Mouse (Mus musculus) CD8-positive naive resting alpha-beta T cell, adult 2 months (primary cell): ENCODE results near the gene B4gat1.
A peak's percentile ranks its signal among the peaks of the same experiment; 100 is the strongest.

Experiments
- DNase-seq, 2 experiments: peaks; one replicate each; pipeline ENCODE4 v3.0.0; 2022; ENCODE audit warnings: low read depth in 2 of 2, low spot score in 2 of 2

B4gat1 gene

DNA sequence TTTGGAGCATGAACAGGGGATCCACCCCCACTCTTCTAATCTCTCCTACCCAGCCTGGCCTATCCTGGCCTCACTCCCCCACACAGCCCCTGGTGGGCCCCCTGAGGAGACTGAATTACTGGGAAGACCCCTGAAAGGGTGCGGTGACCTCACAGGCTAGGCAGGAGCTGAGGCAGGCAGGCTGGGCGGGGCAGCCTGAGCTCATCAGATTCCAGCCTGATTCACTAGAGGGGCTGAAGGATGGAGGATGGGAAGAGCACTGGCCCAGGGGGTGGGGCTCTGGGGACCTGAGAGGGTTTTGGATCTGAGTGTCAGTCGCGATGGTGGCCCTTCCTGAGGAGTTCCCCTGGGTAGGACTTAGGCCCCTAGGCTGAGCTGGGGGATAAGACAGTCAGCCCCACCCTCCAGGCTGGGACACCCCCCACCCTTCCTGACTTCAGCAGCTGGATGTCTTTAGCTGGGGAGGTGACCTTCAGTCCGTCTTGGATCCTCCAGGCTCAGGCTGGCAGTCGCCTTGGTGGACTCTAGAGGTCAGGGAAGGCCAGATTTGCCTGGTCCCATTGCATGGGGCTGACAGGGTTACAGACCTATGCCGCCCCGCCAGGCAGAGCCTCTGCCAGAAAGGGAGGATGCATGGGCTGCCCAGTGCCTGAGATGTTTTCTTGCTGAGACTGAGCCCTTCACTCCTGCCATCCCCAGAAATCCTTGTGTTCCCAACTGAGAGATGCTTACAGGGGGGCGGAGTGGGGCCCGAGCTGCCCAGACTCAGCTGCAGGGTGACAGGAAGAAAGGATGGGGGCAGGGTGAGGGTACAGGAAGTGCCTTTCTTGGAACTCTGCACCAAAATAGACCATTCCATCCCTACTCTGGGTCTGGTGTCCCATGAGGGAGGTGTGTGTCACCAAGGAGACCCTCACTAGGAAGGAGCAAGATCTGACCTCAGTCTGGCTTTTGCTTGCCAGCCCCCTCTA lies 20.5 kb downstream of the B4gat1 start:
- no peak for DNase-seq

DNA sequence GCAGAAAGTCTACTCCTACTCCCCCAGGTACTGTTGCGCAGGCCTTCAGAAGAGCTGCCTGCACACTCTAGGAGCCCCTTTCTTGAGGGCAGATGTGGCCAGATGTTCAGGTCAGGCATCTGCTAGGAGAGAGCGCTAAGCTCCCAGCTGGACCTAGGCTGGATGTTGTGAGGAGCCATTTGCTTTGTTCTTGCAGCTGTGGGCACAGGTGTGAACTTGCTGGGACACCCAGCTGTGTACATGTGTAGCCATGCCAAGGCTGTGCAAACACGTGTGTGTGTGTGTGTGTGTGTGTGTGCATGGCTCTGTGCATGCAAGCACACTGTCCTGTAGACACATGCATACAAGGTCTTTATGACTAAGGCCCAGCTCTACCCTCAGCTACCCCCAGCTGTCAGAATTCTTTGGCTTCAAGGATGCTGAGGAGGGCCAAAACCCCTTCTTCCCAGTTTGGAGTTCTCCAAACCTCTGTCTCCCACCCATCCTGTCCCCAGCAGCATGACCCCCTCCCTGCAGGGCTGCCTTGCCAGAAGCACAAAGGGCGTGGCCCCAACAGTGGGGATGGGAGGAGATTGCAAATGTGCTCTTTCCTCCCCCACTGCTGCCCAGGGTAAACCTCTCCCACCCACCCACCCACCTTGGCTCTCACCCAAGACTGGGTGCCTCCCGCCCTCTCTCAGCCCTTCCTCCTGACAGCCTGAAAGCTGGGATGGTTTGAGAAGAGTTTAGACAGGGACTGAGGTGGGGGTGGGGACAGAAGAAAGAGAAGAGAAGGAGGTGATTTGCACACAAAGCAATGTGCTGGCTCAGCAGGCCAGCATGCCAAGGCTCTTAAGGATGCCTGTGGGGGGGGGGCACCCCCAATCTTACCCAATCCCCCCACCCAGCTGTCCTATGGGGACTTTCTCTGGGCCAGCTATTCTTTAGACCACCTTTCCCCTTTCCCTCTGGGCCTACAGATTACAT lies 22.0 kb downstream of the B4gat1 start:
- no peak for DNase-seq

DNA sequence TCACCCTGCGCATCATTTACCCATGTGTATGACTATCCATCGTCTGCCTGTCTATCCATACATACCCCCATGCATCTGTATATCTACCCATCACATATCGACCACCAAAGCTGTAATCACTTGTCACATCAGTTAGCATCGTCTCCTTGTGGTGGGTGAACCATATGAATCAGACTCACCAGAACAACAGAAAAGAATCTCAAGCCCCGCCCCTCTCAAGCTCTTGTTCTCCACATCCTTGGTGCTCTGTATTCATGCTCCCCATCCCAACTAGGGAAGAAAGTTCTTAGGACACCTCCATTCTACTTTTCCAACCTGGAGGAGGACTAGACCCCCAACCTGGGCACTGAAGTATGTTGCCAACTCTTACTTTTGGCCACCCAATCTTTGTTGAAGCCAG lies 23.4 kb downstream of the B4gat1 start:
- DNase-seq, result no peak

- no peak for DNase-seq
Measured at GRCm38 (mm10) chr19:5062446-5062845, 23.8 kb downstream of the B4gat1 start.

DNA sequence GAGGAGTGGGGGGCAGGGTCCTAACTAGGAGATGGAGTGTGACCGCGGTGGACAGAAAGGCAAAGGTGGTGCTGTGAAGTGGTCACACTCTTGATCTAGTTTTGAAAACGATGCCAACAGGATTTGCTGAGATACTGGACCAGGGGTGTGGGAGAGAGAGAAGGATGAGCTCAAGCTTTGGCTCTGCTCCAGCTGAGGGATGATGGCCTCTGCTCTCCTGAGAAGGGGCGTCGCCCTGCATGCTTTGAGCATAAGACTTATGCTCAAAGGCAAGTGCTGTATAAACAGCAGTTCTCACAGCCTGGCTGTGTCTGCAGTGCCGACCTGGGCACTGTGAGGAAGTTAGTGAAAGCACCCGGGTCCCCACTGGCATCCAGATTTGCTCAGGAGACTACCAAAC lies 26.5 kb downstream of the B4gat1 start:
- DNase-seq, result no peak

GRCm38 (mm10) chr19:5067040-5067799 lies 28.6 kb downstream of the B4gat1 start:
- DNase-seq, result no peak

DNA sequence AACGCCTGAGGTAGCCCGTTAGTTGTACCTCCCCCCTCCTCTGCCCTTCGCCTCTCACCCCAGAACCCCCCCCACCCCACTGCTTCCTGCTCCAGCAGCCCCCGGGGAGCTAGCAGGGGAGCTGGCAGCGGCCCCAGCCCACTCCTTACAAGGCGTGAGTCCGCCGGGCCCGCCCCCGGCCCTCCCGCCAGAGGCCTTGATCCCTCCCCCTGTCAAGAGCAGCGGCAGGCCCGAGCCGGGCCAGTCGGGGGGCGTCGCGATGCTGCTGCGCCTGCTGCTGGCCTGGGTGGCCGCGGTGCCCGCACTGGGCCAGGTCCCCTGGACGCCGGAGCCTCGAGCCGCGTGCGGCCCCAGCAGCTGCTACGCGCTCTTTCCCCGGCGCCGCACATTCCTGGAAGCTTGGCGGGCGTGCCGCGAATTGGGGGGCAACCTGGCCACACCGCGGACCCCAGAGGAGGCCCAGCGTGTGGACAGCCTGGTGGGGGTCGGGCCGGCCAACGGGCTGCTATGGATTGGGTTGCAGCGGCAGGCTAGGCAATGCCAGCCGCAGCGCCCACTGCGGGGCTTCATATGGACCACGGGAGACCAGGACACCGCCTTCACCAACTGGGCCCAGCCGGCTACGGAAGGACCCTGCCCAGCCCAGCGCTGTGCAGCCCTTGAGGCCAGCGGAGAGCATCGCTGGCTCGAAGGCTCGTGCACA lies 29.4 kb downstream of the B4gat1 start, which contains the start of gene Cd248:
Gene Cd248, plus strand, starts transcription at position 212 of the 703 bp plus-strand sequence.
- no peak for DNase-seq

- no peak for DNase-seq
Measured at GRCm38 (mm10) chr19:5068570-5069234, 30.1 kb downstream of the B4gat1 start.

DNA sequence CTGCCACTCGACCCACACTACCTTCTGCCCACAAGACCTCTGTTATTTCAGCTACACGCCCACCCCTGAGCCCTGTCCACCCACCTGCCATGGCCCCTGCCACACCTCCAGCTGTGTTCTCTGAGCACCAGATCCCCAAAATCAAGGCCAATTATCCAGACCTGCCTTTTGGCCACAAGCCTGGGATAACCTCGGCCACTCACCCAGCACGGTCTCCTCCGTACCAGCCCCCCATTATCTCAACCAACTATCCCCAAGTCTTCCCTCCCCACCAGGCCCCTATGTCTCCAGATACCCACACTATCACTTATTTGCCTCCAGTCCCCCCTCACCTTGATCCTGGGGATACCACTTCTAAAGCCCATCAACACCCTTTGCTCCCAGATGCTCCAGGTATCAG lies 30.9 kb downstream of the B4gat1 start:
- no peak for DNase-seq

DNA sequence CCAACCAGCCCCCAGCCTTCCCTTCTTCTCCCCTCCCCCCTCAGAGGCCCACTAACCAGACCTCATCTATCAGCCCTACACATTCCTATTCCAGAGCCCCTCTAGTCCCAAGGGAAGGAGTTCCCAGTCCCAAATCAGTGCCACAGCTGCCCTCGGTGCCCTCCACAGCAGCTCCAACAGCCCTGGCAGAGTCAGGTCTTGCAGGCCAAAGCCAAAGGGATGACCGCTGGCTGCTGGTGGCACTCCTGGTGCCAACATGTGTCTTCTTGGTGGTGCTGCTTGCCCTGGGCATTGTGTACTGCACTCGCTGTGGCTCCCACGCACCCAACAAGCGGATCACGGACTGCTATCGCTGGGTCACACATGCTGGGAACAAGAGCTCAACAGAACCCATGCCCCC lies 31.4 kb downstream of the B4gat1 start:
- no peak for DNase-seq

DNA sequence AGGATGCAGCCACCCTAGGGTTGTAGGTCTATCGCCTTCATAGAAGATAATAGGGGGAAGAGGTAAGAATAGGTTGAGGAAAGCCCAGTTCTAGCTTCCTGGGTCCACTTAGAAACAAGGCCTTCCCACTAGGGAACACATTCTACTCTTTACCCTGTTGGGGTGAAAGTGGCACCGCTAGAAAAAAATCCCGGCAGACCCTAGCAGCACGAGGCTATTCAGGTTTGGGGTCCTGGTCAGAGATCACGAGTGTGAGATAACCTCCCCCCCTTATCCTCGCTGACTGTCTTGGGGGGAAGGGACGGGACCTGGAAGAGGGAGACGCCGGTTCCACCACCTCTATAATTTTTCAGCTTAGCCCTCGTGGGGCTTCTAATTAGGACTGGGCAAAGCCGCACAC lies 32.5 kb downstream of the B4gat1 start:
- DNase-seq, result no peak

DNA sequence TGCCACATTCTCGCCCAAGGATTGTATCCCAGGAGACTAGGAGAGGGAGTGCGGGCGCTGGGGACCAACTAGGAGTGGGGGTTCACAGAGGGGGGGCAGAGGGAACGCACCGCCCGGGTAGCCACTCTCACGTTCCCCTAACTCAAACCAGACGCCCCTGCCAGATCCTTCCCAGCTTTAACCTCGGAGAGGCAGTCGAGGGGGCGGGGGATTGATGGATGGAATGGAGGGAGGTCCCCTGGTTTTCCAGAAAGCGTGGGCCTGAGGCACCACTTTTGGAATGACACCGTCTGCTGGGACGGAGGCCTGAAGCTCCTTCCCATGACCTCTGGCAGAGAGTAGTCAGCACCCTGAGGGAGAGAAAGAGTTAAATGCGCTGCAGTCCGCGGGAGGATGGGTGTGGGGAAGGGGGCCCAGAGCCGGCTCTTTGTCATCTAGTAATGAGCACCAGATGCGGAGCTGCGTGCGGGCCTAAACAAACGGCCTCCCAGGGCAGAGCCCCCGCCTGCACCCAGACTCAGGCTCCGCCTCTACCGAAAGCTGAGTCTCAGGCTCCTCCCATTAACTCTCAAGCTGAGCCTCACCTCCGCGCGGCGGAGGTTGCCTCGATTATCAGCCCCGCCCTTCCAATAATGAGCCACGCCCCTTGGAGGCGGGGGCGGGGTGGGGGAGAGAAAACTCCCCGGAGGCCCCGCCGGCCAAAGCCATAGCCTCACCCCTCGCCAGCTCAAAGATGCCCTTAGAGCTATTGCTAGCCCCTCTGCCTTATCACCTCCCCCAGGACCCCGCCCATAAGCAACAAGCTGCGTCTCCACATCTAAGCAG lies 33.1 kb downstream of the B4gat1 start:
- DNase-seq, result peak in 1 of 2 experiments; percentile 31

DNA sequence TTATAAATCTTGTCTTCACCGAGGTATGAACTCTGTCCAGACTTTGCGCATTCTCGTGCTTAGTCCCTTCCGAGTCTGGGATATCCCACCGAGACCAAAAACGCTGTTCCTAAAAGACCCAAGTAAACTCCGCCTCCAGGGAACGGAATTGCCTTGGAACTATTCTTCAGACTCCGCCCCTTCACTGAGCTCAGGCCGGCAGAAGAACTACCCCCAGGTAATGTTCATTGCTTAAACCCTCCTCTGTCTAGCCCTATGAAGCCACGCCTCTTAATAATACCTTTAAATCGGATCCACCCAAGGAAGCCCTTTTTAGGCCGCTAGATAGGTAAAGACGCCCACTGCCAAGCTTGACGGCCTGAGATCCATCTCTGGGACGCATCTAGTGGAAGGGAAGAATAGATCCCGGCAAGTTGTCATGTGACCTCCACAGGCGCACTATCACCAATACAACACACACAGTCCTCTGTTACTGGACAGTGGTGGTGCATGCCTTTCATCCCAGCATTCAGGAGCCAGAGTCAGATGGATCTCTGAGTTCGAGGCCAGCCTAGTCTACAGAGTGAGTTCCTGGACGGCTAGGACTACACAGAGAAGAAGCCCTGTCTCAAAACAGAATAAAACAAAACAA lies 33.9 kb downstream of the B4gat1 start:
- DNase-seq, result no peak

- DNase-seq, result peak in 1 of 2 experiments; percentile 35
Measured at GRCm38 (mm10) chr19:5073028-5073427, 34.4 kb downstream of the B4gat1 start.

DNA sequence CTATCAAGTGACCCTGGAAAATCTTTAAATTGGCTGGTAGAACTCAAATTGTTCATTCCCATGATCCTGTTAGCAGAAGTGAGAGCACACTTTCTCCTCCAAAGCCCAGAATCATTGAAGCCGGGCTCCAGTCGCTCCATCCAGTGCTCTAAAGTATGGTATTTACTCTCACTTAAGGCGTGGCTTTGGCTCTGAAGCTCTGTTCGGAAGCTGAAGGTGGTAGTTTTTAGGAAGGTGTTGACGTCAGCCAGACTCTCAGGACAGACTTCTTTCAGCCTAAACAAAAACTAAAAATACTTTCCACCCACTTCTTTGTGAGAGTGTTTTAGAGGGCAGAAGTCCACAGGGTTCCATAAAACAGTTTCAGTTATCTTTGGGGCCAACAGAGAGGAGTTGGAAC lies 34.9 kb downstream of the B4gat1 start:
- no peak for DNase-seq

DNA sequence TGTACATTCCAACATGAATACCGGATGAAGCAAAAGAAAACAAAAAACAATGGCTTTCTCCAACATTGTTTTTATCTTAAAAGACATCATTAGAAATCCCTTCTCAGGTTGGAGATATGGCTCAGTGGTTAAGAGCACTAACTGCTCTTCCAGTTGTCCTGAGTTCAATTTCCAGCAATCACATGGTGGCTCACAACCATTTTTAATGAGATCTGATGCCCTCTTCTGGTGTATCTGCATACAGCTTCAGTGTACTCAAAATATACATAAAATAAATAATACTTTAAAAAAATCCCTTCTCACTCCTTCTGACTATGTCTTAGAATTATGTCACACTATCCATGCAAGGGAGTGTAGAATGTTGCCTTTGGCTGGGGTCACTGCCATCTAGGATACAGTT lies 40.7 kb downstream of the B4gat1 start:
- DNase-seq, result no peak

- no peak for DNase-seq
Measured at GRCm38 (mm10) chr19:5082005-5082404, 43.4 kb downstream of the B4gat1 start.

DNA sequence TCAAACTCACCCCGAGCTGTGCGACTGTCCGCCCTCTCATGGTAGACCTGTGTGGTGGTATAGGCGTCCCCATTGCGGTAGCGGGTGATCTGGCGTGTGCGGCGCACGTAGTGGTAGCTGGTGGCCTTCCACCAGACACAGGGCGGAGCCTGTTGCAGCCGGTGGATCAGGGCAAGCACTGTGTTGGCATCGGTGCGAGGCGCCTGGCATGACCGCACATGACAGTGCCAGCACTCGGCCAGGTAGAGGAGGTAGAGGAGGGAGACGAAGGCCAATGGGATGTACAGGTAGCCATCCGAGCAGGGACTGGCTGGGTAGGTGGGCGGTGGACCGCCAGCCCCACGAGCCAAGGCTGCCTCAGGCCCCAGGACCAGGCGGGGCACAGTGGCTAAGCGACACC lies 44.0 kb downstream of the B4gat1 start:
- no peak for DNase-seq
